ENCODE assay signal across 18 mouse cellular contexts in genomic region chr8:116167874-116168273, GRCm38 (mm10).
DNase-seq lines count a peak whose midpoint lies in the region; ATAC-seq lines count a peak whose summit lies in the region.
"Had no signal": no experiment of that assay in that cellular context is flagged by ENCODE, and none has a peak within 500 bp of the region (broad histone marks: within the 10 kb centered on the region; RNA-seq: fewer than 3 reads in every experiment).

No protein-coding gene starts in this region.

- H3K27ac ChIP-seq in midbrain, embryonic 11.5 days (ENCODE audit: low read depth, low read length) = no peak overlapping the region; the same call in 1 of the 2 replicates
- no peak overlapping the region for H3K27ac ChIP-seq in midbrain, embryonic 14.5 days (replicated peaks; ENCODE audit: low read depth, low read length)
- H3K27ac ChIP-seq: embryonic facial prominence, embryonic 10.5 days; embryonic facial prominence, embryonic 12.5 days; forebrain, embryonic 13.5 days; forebrain, embryonic 15.5 days had no signal

- no peak overlapping the region for H3K4me3 ChIP-seq in midbrain, embryonic 11.5 days (ENCODE audit: low read depth, low read length)
- no peak overlapping the region for H3K4me3 ChIP-seq in midbrain, embryonic 14.5 days (replicated peaks; ENCODE audit: low read depth, low read length)
- H3K4me3 ChIP-seq: embryonic facial prominence, embryonic 10.5 days; embryonic facial prominence, embryonic 12.5 days; forebrain, embryonic 13.5 days; forebrain, embryonic 15.5 days had no signal

- WGBS in midbrain, embryonic 11.5 days = 40% methylated on average over 4 of the region's 4 CpGs
- WGBS in midbrain, embryonic 14.5 days = 19% methylated on average over 4 of the region's 4 CpGs

- ATAC-seq in midbrain, embryonic 11.5 days (ENCODE audit: low FRiP score) = peak; percentile 30; the same call in 1 of the 2 replicates
- no peak for ATAC-seq in midbrain, embryonic 14.5 days (ENCODE audit: low FRiP score, low TSS enrichment)
- ATAC-seq in megakaryocyte, adult 5-6 weeks (ENCODE audit: poor library complexity, severe bottlenecking) = no peak
- ATAC-seq: forebrain, embryonic 13.5 days; forebrain, embryonic 15.5 days had no signal

- no peaks in the 10 kb centered on the region for H3K4me1 ChIP-seq in midbrain, embryonic 11.5 days (ENCODE audit: control insufficient read depth, insufficient read depth, low read length)
- peaks cover 6% of the 10 kb centered on the region for H3K4me1 ChIP-seq in midbrain, embryonic 14.5 days (ENCODE audit: control insufficient read depth, insufficient read depth, low read length)
- H3K4me1 ChIP-seq: embryonic facial prominence, embryonic 12.5 days had no signal

- no peak overlapping the region for H3K9ac ChIP-seq in midbrain, embryonic 11.5 days (ENCODE audit: low read length)
- no peak overlapping the region for H3K9ac ChIP-seq in midbrain, embryonic 14.5 days (replicated peaks; ENCODE audit: low read length)
- H3K9ac ChIP-seq: embryonic facial prominence, embryonic 12.5 days; forebrain, embryonic 13.5 days; forebrain, embryonic 15.5 days had no signal

- peak; percentile 15 for DNase-seq in heart, adult 11 months
- no peak for DNase-seq in heart, postnatal 10 days
- DNase-seq in midbrain, embryonic 11.5 days (ENCODE audit: low spot score, missing footprints) = peak; percentile 66
- DNase-seq in midbrain, embryonic 14.5 days = no peak
- peak; percentile 4 for DNase-seq in brain, adult 2 months (ENCODE audit: low read depth, low spot score)
- DNase-seq: adrenal gland, adult 2 months; adrenal gland, postnatal 10 days; adrenal gland, postnatal 25 days; cerebellum, adult 11-12 months; cerebellum, adult 2 months; cerebellum, adult 9-10 months; cerebellum, postnatal 10 days; cerebellum, postnatal 25 days had no signal

- no peaks in the 10 kb centered on the region for H3K9me3 ChIP-seq in midbrain, embryonic 11.5 days (ENCODE audit: control insufficient read depth, low read length)
- no peaks in the 10 kb centered on the region for H3K9me3 ChIP-seq in midbrain, embryonic 14.5 days (ENCODE audit: control insufficient read depth, low read length)
- H3K9me3 ChIP-seq: embryonic facial prominence, embryonic 10.5 days; embryonic facial prominence, embryonic 12.5 days; forebrain, embryonic 13.5 days; forebrain, embryonic 15.5 days had no signal

- no peak overlapping the region for H3K4me2 ChIP-seq in midbrain, embryonic 11.5 days
- no peak overlapping the region for H3K4me2 ChIP-seq in midbrain, embryonic 14.5 days (ENCODE audit: low read length)
- H3K4me2 ChIP-seq: embryonic facial prominence, embryonic 12.5 days; forebrain, embryonic 13.5 days; forebrain, embryonic 15.5 days had no signal

- H3K27me3 ChIP-seq in midbrain, embryonic 11.5 days (ENCODE audit: control insufficient read depth, insufficient read depth, low read length) = no peaks in the 10 kb centered on the region
- no peaks in the 10 kb centered on the region for H3K27me3 ChIP-seq in midbrain, embryonic 14.5 days (ENCODE audit: control insufficient read depth, insufficient read depth, low read length)
- H3K27me3 ChIP-seq: forebrain, embryonic 13.5 days; forebrain, embryonic 15.5 days had no signal

- H3K36me3 ChIP-seq in midbrain, embryonic 11.5 days (ENCODE audit: control insufficient read depth, insufficient read depth, low read length) = no peaks in the 10 kb centered on the region
- H3K36me3 ChIP-seq in midbrain, embryonic 14.5 days (ENCODE audit: control insufficient read depth, insufficient read depth, low read length) = no peaks in the 10 kb centered on the region
- H3K36me3 ChIP-seq: embryonic facial prominence, embryonic 10.5 days; embryonic facial prominence, embryonic 12.5 days; forebrain, embryonic 15.5 days had no signal

- intact Hi-C loops in heart, postnatal 10 days (cut with DNase I) = no loop called here

Comparison
In these comparisons a context has a peak if more than half of its experiments do, and no peak if none do; other contexts are left out.
1. DNase-seq: peak in heart, adult 11 months (single experiment), midbrain, embryonic 11.5 days (single experiment) and brain, adult 2 months (single experiment); none in heart, postnatal 10 days (0 of 2) and midbrain, embryonic 14.5 days (single experiment).